Mouse (Mus musculus) fibroblast of lung, adult 2 months (primary cell): Measurements from ENCODE around the gene Pard6a.

ENCODE experiments used
- DNase-seq: peaks from one replicate; pipeline ENCODE4 v3.0.0-alpha.2; 2011; ENCODE audit warnings: low read depth

Gene Pard6a

GRCm38 (mm10) chr8:105702001-105702401, 1.1 kb downstream of the Pard6a start:
- DNase-seq = no peak

GRCm38 (mm10) chr8:105702731-105703415, 1.9 kb downstream of the Pard6a start:
- no peak for DNase-seq

- DNase-seq = no peak
These were observed 3.3 kb downstream of the Pard6a start for GRCm38 (mm10) chr8:105704146-105704812.

GRCm38 (mm10) chr8:105704955-105705354, 4.0 kb downstream of the Pard6a start:
- DNase-seq = no peak

GRCm38 (mm10) chr8:105706426-105706825, 5.5 kb downstream of the Pard6a start:
- no peak for DNase-seq

GRCm38 (mm10) chr8:105707498-105708403, 6.8 kb downstream of the Pard6a start, which contains the start of the genes 4933405L10Rik and Enkd1:
Gene 4933405L10Rik (plus strand): TSS chr8:105707655.
Gene Enkd1 (minus strand): TSS chr8:105708210.
- DNase-seq = peak; percentile 56

GRCm38 (mm10) chr8:105708675-105709074, 7.7 kb downstream of the Pard6a start:
- DNase-seq = no peak

GRCm38 (mm10) chr8:105709317-105709716, 8.4 kb downstream of the Pard6a start:
- DNase-seq = no peak

- no peak for DNase-seq
These were observed 11.3 kb downstream of the Pard6a start for GRCm38 (mm10) chr8:105712286-105712685.

- DNase-seq = peak; percentile 57
These were observed 13.2 kb downstream of the Pard6a start for GRCm38 (mm10) chr8:105714139-105714538.

- no peak for DNase-seq
These were observed 14.1 kb downstream of the Pard6a start for GRCm38 (mm10) chr8:105715042-105715441.

- no peak for DNase-seq
These were observed 15.5 kb downstream of the Pard6a start for GRCm38 (mm10) chr8:105716302-105716945.

- DNase-seq = no peak
These were observed 18.7 kb downstream of the Pard6a start for GRCm38 (mm10) chr8:105719637-105720036.

GRCm38 (mm10) chr8:105722861-105723260, 21.9 kb downstream of the Pard6a start:
- no peak for DNase-seq

GRCm38 (mm10) chr8:105725726-105726125, 24.8 kb downstream of the Pard6a start:
- DNase-seq = no peak

- no peak for DNase-seq
These were observed 26.6 kb downstream of the Pard6a start for GRCm38 (mm10) chr8:105727397-105728124.

GRCm38 (mm10) chr8:105732186-105732585, 31.2 kb downstream of the Pard6a start:
- no peak for DNase-seq

- no peak for DNase-seq
These were observed 38.3 kb downstream of the Pard6a start for GRCm38 (mm10) chr8:105739216-105739615.

- DNase-seq = no peak
These were observed 42.4 kb downstream of the Pard6a start for GRCm38 (mm10) chr8:105743301-105743700.

GRCm38 (mm10) chr8:105750606-105751005, 49.7 kb downstream of the Pard6a start:
- no peak for DNase-seq
